Mouse (Mus musculus) midbrain, embryonic 16.5 days (tissue): ENCODE measurements around the gene Katna1. TPM values are rescaled to one million over a fixed set of nuclear protein-coding genes. Genes with fewer than 3 reads are reported as not detected.

Experiments used
- ATAC-seq: fragments of 200-750 bp; cut with Nextera tagmentation; 2 replicates; pipeline ENCODE4 v1.8.0; 2017; ENCODE audit warnings: moderate TSS enrichment
- H3K27ac ChIP-seq: fragments of 300-500 bp; sonication (generic); 2 replicates; pipeline ENCODE4 v1.5.1; 2014; ENCODE audit warnings: mild to moderate bottlenecking, low read length, mixed read lengths
- H3K27me3 ChIP-seq: fragments of 300-500 bp; sonication (generic); 2 replicates; pipeline ENCODE4 v1.6.1; 2014; ENCODE audit warnings: low read depth, low read length, mixed read lengths; ENCODE audit not compliant: control insufficient read depth, insufficient read depth
- H3K36me3 ChIP-seq: fragments of 300-500 bp; sonication (generic); 2 replicates; pipeline ENCODE4 v1.6.1; 2014; ENCODE audit warnings: mild to moderate bottlenecking, low read length, moderate library complexity, mixed read lengths; ENCODE audit not compliant: control insufficient read depth, insufficient read depth
- H3K4me1 ChIP-seq: fragments of 300-500 bp; sonication (generic); 2 replicates; pipeline ENCODE4 v1.6.1; 2014; ENCODE audit warnings: mild to moderate bottlenecking, low read length, mixed read lengths; ENCODE audit not compliant: control insufficient read depth, insufficient read depth
- H3K4me2 ChIP-seq: fragments of 300-500 bp; sonication (generic); 2 replicates; pipeline ENCODE4 v1.6.1; 2014; ENCODE audit warnings: mild to moderate bottlenecking, low read length, mixed read lengths
- H3K4me3 ChIP-seq: fragments of 300-500 bp; sonication (generic); 2 replicates; pipeline ENCODE4 v1.5.1; 2014; ENCODE audit warnings: low read depth, mild to moderate bottlenecking, low read length, moderate library complexity, mixed read lengths
- H3K9ac ChIP-seq: fragments of 300-500 bp; sonication (generic); 2 replicates; pipeline ENCODE4 v1.6.1; 2014; ENCODE audit warnings: low read depth, low read length, mixed read lengths
- H3K9me3 ChIP-seq: fragments of 300-500 bp; sonication (generic); replicated peaks from 2 replicates; pipeline ENCODE4 v1.6.1; 2014; ENCODE audit warnings: mild to moderate bottlenecking, low read length, mixed read lengths; ENCODE audit not compliant: control insufficient read depth, poor library complexity, severe bottlenecking
- WGBS: fragments of 180-500 bp; shearing (Covaris S2); extraction: QIAGEN DNeasy Blood & Tissue Kit; methylation state at CpG from one replicate; pipeline ENCODE4 v1.1.7; 2014; 5-methylcytosine and 5-hydroxymethylcytosine counted together
- polyA plus RNA-seq: library from polyadenylated mRNA; unstranded; fragments of >200 nt; fragmentation: Nextera tagmentation; extraction: Ambion mirVana; gene quantifications from 2 replicates; pipeline ENCODE4 v1.2.1, GENCODE M21; 2015

Gene Katna1
- polyA plus RNA-seq, result 25.3 and 28.9 TPM in 2 replicates

GRCm38 (mm10) chr10:7725751-7726500, at the start of gene Katna1:
Katna1 (plus strand) TSS chr10:7726000.
- H3K4me2 ChIP-seq, result peak within 1 kb of the TSS; percentile 79
- no peaks in the 10 kb centered on the region for H3K36me3 ChIP-seq
- H3K4me1 ChIP-seq, result peaks cover 19% of the 10 kb centered on the region
- H3K9me3 ChIP-seq, result no peaks in the 10 kb centered on the region
- H3K27ac ChIP-seq, result peak within 1 kb of the TSS; percentile 81
- under 1% methylated on average over 49 of the region's 49 CpGs for WGBS
- H3K4me3 ChIP-seq, result peak within 1 kb of the TSS; percentile 87
- peak; percentile 99 for ATAC-seq
- H3K9ac ChIP-seq, result peak within 1 kb of the TSS; percentile 80
- H3K27me3 ChIP-seq, result no peaks in the 10 kb centered on the region

GRCm38 (mm10) chr10:7680731-7681301, 45.0 kb upstream of the Katna1 start, which contains the start of the genes Pcmt1 and Lats1:
Pcmt1 (minus strand) TSS chr10:7681136.
Lats1 (plus strand) TSS chr10:7681214.
- Histone ChIP-seq H3K27me3 (no peaks in the 10 kb centered on the region), H3K4me3 (peak within 1 kb of the TSS; percentile 99), H3K4me2 (peak within 1 kb of the TSS; percentile 90), H3K9ac (peak within 1 kb of the TSS; percentile 99), H3K9me3 (no peaks in the 10 kb centered on the region), H3K36me3 (peaks cover 12% of the 10 kb centered on the region; the same call in 1 of the 2 replicates), H3K4me1 (peaks cover 43% of the 10 kb centered on the region), H3K27ac (peak within 1 kb of the TSS; percentile 97)
- under 1% methylated on average over 63 of the region's 65 CpGs for WGBS
- ATAC-seq, result peak; percentile 92

GRCm38 (mm10) chr10:7681343-7682025, 44.3 kb upstream of the Katna1 start:
- H3K36me3 ChIP-seq, result 0 out of 2 replicates have a peak, but pooled peaks cover 8% of the 10 kb centered on the region
- H3K9ac ChIP-seq, result peak overlapping the region; percentile 99
- ATAC-seq, result peak; percentile 83
- H3K4me2 ChIP-seq, result peak overlapping the region; percentile 90
- no peaks in the 10 kb centered on the region for H3K27me3 ChIP-seq
- peak overlapping the region; percentile 97 for H3K27ac ChIP-seq
- WGBS, result under 1% methylated on average over 54 of the region's 64 CpGs
- H3K4me1 ChIP-seq, result peaks cover 43% of the 10 kb centered on the region
- H3K9me3 ChIP-seq, result no peaks in the 10 kb centered on the region
- peak overlapping the region; percentile 99 for H3K4me3 ChIP-seq

- H3K9me3 ChIP-seq, result no peaks in the 10 kb centered on the region
- ATAC-seq, result no peak
- H3K27me3 ChIP-seq, result no peaks in the 10 kb centered on the region
- peak overlapping the region; percentile 99 for H3K4me3 ChIP-seq
- peak overlapping the region; percentile 90 for H3K4me2 ChIP-seq
- H3K36me3 ChIP-seq, result 0 out of 2 replicates have a peak, but pooled peaks cover 4% of the 10 kb centered on the region
- H3K9ac ChIP-seq, result peak overlapping the region; percentile 99; the same call in 1 of the 2 replicates
- H3K4me1 ChIP-seq, result peaks cover 43% of the 10 kb centered on the region
- 61% methylated on average over 3 of the region's 3 CpGs for WGBS
- H3K27ac ChIP-seq, result no peak overlapping the region
Measured at GRCm38 (mm10) chr10:7682249-7682648, 43.6 kb upstream of the Katna1 start.

GRCm38 (mm10) chr10:7686902-7687301, 38.9 kb upstream of the Katna1 start:
- Histone ChIP-seq H3K4me3 (no peak overlapping the region), H3K36me3 (no peaks in the 10 kb centered on the region), H3K4me2 (no peak overlapping the region), H3K9me3 (no peaks in the 10 kb centered on the region), H3K9ac (no peak overlapping the region), H3K27me3 (no peaks in the 10 kb centered on the region), H3K4me1 (peaks cover 22% of the 10 kb centered on the region), H3K27ac (no peak overlapping the region)
- WGBS, result 92% methylated on average over 6 of the region's 6 CpGs
- no peak for ATAC-seq

GRCm38 (mm10) chr10:7695286-7695685, 30.5 kb upstream of the Katna1 start:
- no peak for ATAC-seq
- Histone ChIP-seq H3K4me3 (no peak overlapping the region), H3K9ac (no peak overlapping the region), H3K36me3 (peaks cover 35% of the 10 kb centered on the region), H3K4me2 (no peak overlapping the region), H3K4me1 (no peaks in the 10 kb centered on the region), H3K27ac (no peak overlapping the region), H3K9me3 (no peaks in the 10 kb centered on the region), H3K27me3 (no peaks in the 10 kb centered on the region)

GRCm38 (mm10) chr10:7700120-7700519, 25.7 kb upstream of the Katna1 start:
- Histone ChIP-seq H3K4me2 (no peak overlapping the region), H3K36me3 (peaks cover 36% of the 10 kb centered on the region), H3K27me3 (no peaks in the 10 kb centered on the region), H3K9me3 (no peaks in the 10 kb centered on the region), H3K4me1 (no peaks in the 10 kb centered on the region), H3K4me3 (no peak overlapping the region), H3K9ac (no peak overlapping the region), H3K27ac (no peak overlapping the region)
- 90% methylated on average over 3 of the region's 3 CpGs for WGBS
- no peak for ATAC-seq

- WGBS, result 98% methylated on average over 6 of the region's 6 CpGs
Measured at GRCm38 (mm10) chr10:7702586-7702985, 23.2 kb upstream of the Katna1 start.

More at GRCm38 (mm10) chr10:7702586-7702985, 23.2 kb upstream of the Katna1 start:
- Histone ChIP-seq H3K4me2 (no peak overlapping the region), H3K9ac (no peak overlapping the region), H3K4me1 (no peaks in the 10 kb centered on the region), H3K36me3 (peaks cover 38% of the 10 kb centered on the region), H3K27me3 (no peaks in the 10 kb centered on the region), H3K4me3 (no peak overlapping the region), H3K27ac (no peak overlapping the region), H3K9me3 (no peaks in the 10 kb centered on the region)
- no peak for ATAC-seq
